Mouse (Mus musculus) limb, embryonic 11.5 days (tissue): Measurements from ENCODE around the gene Scn2b. TPM values are rescaled to one million over a fixed set of nuclear protein-coding genes. Genes with fewer than 3 reads are reported as not detected.

Source experiments
- ATAC-seq: fragments of 200-750 bp; cut with Nextera tagmentation; 2 replicates; pipeline ENCODE4 v1.8.0; 2017; ENCODE audit warnings: low read depth; ENCODE audit not compliant: insufficient number of reproducible peaks, low FRiP score, low TSS enrichment
- DNase-seq: peaks from one replicate; pipeline ENCODE4 v3.0.0-alpha.2; 2015; ENCODE audit warnings: low spot score
- H3K27ac ChIP-seq: fragments of 300-500 bp; sonication (generic); replicated peaks from 2 replicates; pipeline ENCODE4 v1.5.1; 2014; ENCODE audit warnings: low read depth, mild to moderate bottlenecking, low read length
- H3K27me3 ChIP-seq: fragments of 300-500 bp; sonication (generic); 2 replicates; pipeline ENCODE4 v1.6.1; 2014; ENCODE audit warnings: mild to moderate bottlenecking, low read length, mixed read lengths; ENCODE audit not compliant: control insufficient read depth, insufficient read depth
- H3K36me3 ChIP-seq: fragments of 300-500 bp; sonication (generic); 2 replicates; pipeline ENCODE4 v1.6.1; 2014; ENCODE audit warnings: mild to moderate bottlenecking, low read length, moderate library complexity, mixed read lengths; ENCODE audit not compliant: control insufficient read depth, insufficient read depth
- H3K4me1 ChIP-seq: fragments of 300-500 bp; sonication (generic); 2 replicates; pipeline ENCODE4 v1.6.1; 2014; ENCODE audit warnings: low read length, mixed read lengths; ENCODE audit not compliant: control insufficient read depth, insufficient read depth
- H3K4me2 ChIP-seq: fragments of 300-500 bp; sonication (generic); 2 replicates; pipeline ENCODE4 v1.6.1; 2014; ENCODE audit warnings: low read depth, mild to moderate bottlenecking, moderate library complexity; ENCODE audit not compliant: severe bottlenecking
- H3K4me3 ChIP-seq: fragments of 300-500 bp; sonication (generic); 2 replicates; pipeline ENCODE4 v1.5.1; 2014; ENCODE audit warnings: low read depth, low read length
- H3K9ac ChIP-seq: fragments of 300-500 bp; sonication (generic); 2 replicates; pipeline ENCODE4 v1.6.1; 2014; ENCODE audit warnings: mild to moderate bottlenecking, low read length
- H3K9me3 ChIP-seq: fragments of 300-500 bp; sonication (generic); 2 replicates; pipeline ENCODE4 v1.6.1; 2016; ENCODE audit warnings: low read length; ENCODE audit not compliant: control insufficient read depth
- WGBS: fragments of 180-500 bp; shearing (Covaris S2); extraction: QIAGEN DNeasy Blood & Tissue Kit; methylation state at CpG from one replicate; pipeline ENCODE4 v1.1.7; 2014; 5-methylcytosine and 5-hydroxymethylcytosine counted together
- polyA plus RNA-seq: library from polyadenylated mRNA; unstranded; fragments of >200 nt; fragmentation: Nextera tagmentation; extraction: Ambion mirVana; gene quantifications from 2 replicates; pipeline ENCODE4 v1.2.1, GENCODE M21; 2014

Gene Scn2b
- polyA plus RNA-seq, 1 experiment from 2014 or later, result 8.0 TPM

DNA sequence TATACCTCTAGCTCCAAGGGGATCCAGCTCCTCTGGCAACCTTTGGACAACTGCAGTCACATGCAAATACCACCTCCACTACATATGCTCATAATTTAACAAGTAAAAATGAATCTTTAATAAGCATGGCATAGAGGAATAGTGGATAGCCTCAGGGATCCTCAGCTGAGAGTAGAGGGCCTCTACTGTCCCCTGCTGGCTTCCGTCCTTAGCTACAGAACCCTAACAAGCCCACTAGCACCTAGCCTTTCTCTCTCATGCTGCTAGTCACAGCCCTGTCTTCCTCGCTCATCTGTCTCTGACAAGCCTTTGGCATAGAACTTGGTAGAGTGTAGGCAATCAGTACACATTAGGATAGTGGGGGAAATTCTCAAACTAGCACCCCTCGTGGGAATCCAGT is 26.8 kb upstream of the Scn2b start:
- H3K9ac ChIP-seq, result no peak overlapping the region
- no peak overlapping the region for H3K4me2 ChIP-seq
- no peaks in the 10 kb centered on the region for H3K36me3 ChIP-seq
- ATAC-seq, result no peak
- H3K27ac ChIP-seq, result no peak overlapping the region
- no peaks in the 10 kb centered on the region for H3K9me3 ChIP-seq
- DNase-seq, result no peak
- no peaks in the 10 kb centered on the region for H3K27me3 ChIP-seq
- peaks cover under 1% of the 10 kb centered on the region; the same call in 1 of the 2 replicates for H3K4me1 ChIP-seq
- H3K4me3 ChIP-seq, result no peak overlapping the region
- 68% methylated on average over 3 of the region's 3 CpGs for WGBS

DNA sequence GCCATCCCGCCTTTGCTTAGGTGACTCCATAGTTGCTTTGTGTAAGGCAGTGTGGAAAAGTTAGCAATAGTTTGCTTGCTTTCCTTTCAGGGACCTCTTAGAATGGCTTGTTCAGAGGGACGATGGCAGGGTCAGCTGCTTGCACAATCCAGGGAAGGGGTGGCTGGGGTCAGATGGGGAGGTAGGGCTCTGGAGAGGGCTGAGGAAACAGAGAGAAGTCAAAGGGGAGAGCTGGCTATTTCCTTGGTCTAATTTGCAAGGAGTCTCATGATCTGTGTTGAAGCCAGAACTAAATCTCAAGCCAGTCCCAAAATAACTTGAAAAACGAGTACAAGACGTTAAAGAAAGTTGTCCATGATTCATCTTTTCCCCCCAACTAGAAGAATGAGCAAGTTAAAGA is 24.9 kb upstream of the Scn2b start:
- ATAC-seq (no peak), DNase-seq (no peak)
- Histone ChIP-seq H3K4me2 (no peak overlapping the region), H3K4me1 (peaks cover 3% of the 10 kb centered on the region; the same call in 1 of the 2 replicates), H3K9me3 (no peaks in the 10 kb centered on the region), H3K27me3 (no peaks in the 10 kb centered on the region), H3K36me3 (no peaks in the 10 kb centered on the region), H3K4me3 (no peak overlapping the region), H3K27ac (no peak overlapping the region), H3K9ac (no peak overlapping the region)
- WGBS, result 70% methylated on average over 4 of the region's 4 CpGs

DNA sequence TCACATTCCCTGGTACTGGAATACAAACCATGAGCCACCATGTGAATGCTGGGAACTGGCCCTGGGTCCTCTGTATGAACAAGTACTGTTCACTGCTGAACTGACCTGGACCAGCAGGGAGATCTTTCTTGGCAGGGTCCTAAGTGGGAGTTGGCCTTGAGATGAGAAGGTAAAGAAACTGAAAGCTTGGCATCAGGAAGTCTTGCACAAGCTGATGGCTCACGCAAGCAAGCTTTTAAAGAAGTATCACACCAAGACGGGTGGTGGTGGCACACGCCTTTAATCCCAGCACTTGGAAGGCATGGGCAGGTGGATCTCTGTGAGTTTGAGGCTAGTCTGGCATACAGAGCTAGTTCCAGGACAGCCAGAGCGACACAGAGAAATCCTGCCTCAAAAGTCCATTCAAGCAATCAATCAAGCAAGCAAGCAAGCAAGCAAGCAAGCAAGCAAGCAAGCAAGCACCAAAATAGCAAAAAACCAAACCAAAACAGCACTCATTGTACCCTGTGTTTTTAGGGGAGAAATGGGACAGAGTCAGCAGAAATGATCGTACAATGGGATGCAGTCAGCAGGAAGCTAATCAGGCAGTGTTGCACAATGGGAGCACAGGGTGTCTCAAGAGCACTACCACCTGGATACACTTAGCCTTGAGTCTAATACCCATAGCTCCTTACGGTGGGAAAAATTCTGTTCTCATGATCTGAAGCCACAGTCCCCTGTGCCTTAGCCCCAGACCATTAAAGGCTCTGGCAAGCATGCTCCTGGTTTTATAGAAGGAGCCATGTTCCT is 22.2 kb upstream of the Scn2b start:
- no peaks in the 10 kb centered on the region for H3K36me3 ChIP-seq
- 79% methylated on average over 6 of the region's 6 CpGs for WGBS
- no peak overlapping the region for H3K27ac ChIP-seq
- no peak overlapping the region for H3K4me2 ChIP-seq
- DNase-seq (no peak), ATAC-seq (no peak)
- no peak overlapping the region for H3K9ac ChIP-seq
- no peaks in the 10 kb centered on the region for H3K27me3 ChIP-seq
- H3K4me1 ChIP-seq, result peaks cover 3% of the 10 kb centered on the region; the same call in 1 of the 2 replicates
- H3K9me3 ChIP-seq, result no peaks in the 10 kb centered on the region
- no peak overlapping the region for H3K4me3 ChIP-seq

DNA sequence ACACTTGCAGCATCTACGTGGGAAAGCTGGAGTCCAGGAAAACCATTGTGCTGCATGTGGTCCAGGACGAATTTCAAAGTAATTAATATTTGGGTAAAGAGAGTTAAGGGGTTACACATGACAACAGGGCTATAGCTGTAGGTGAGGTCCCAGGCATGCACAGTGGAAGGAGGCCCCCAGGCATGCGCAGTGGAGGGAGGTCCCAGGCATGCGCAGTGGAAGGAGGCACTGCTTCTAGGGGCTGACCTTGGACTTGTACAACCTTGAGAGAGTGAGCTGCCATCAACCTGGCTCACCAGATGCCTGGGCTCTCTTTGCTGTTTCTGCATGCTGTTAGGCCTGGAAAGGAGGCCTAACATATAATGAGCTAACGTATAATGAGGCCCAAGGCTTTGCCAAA is 19.7 kb upstream of the Scn2b start:
- no peak overlapping the region for H3K4me2 ChIP-seq
- WGBS, result 87% methylated on average over 5 of the region's 5 CpGs
- H3K9ac ChIP-seq, result no peak overlapping the region
- H3K27me3 ChIP-seq, result no peaks in the 10 kb centered on the region
- H3K9me3 ChIP-seq, result no peaks in the 10 kb centered on the region
- H3K36me3 ChIP-seq, result no peaks in the 10 kb centered on the region
- H3K4me3 ChIP-seq, result no peak overlapping the region
- H3K27ac ChIP-seq, result no peak overlapping the region
- no peak for DNase-seq
- ATAC-seq, result no peak
- peaks cover 7% of the 10 kb centered on the region for H3K4me1 ChIP-seq

DNA sequence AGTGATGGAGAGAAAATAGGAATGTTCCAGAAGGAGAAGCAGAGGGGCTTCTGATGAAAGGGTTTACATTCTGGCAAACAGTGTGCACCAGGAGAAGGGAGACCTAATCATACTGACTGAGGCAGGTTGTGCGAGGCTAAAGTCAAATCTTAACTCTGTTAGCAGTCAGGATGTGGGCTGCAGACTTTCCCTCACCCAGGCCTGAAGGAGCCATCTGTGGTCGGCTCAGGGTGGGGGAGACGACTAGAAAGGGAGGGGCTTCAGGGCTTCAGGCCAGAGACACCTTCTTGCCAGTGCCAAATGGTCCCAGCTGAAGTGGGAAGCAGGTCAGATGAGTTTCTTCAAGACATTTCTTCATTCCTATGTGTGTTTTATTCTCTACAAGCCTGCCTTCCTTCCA is 19.2 kb upstream of the Scn2b start:
- DNase-seq (no peak), ATAC-seq (no peak)
- Histone ChIP-seq H3K9ac (no peak overlapping the region), H3K4me3 (no peak overlapping the region), H3K36me3 (no peaks in the 10 kb centered on the region), H3K9me3 (no peaks in the 10 kb centered on the region), H3K4me1 (peaks cover 11% of the 10 kb centered on the region), H3K27ac (no peak overlapping the region), H3K4me2 (no peak overlapping the region), H3K27me3 (no peaks in the 10 kb centered on the region)
- 37% methylated on average over 3 of the region's 3 CpGs for WGBS

DNA sequence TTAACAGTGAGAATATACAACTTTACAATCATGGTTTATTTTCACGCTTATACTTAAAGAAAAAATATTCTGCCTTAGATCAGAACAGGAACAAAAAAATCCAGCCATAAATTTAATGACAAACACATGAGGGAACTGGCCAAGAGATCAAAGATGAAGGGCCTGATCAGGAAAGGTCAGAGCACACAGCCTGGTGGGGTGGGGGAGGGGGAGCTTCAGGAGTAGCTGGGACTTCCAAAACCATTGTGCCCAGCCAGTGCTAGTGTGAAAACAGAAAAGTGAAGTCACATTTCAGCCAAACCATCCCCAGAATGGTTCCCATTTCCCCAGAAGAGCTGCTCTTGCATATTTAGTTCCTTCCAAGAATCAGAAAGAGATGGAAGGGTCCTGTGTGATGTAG is 15.1 kb upstream of the Scn2b start:
- no peak for ATAC-seq
- DNase-seq, result peak; percentile 41
- WGBS, result 20% methylated on average over 1 of the region's 1 CpGs
- Histone ChIP-seq H3K9me3 (no peaks in the 10 kb centered on the region), H3K36me3 (no peaks in the 10 kb centered on the region), H3K4me3 (no peak overlapping the region), H3K27ac (peak overlapping the region; percentile 11; the same call in 1 of the 2 replicates), H3K4me1 (peaks cover 9% of the 10 kb centered on the region), H3K9ac (no peak overlapping the region), H3K4me2 (no peak overlapping the region; the same call in 1 of the 2 replicates), H3K27me3 (no peaks in the 10 kb centered on the region)

DNA sequence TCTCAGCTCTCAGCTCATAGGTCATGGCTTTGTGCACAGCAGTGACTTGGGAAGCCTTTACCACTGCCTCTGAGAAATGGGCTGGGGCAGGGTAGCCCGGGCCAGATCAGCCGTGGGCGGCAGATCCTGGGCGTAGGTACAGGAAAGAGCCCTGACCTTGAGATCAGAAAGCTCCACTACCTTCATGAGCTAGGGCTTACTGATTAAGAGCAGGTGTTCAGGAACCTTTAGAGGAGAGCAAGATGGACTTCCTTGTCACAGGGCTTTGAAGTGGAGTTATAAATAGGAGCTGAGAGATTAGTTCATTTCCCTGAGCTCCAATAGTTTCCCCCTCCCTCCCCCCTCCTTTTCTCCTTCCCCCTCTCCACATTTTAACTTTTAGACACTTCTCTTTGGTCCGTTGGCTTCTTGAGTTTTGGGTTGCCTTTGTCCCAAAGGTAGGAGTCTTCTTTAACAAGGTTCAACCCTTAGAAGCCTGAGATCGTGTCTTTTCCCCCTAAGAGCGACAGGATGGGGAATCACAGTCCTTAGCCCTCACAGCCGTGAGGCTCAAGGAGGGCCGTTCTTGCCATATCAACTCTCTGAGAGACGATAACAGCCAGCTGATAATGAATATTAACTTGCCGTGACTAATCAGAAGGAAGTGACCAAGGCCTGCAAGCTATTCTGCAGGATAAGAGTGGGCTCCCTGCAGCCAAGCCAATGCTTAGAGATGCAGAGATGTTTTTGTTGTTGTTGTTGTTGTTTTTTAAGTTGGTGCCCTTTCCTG is 14.2 kb upstream of the Scn2b start:
- Histone ChIP-seq H3K9ac (no peak overlapping the region), H3K36me3 (no peaks in the 10 kb centered on the region), H3K4me1 (peaks cover 9% of the 10 kb centered on the region), H3K4me3 (no peak overlapping the region), H3K27ac (peak overlapping the region; percentile 11; the same call in 1 of the 2 replicates), H3K9me3 (no peaks in the 10 kb centered on the region), H3K27me3 (no peaks in the 10 kb centered on the region), H3K4me2 (no peak overlapping the region; the same call in 1 of the 2 replicates)
- DNase-seq (peak; percentile 31), ATAC-seq (no peak)
- WGBS, result 15% methylated on average over 11 of the region's 11 CpGs

DNA sequence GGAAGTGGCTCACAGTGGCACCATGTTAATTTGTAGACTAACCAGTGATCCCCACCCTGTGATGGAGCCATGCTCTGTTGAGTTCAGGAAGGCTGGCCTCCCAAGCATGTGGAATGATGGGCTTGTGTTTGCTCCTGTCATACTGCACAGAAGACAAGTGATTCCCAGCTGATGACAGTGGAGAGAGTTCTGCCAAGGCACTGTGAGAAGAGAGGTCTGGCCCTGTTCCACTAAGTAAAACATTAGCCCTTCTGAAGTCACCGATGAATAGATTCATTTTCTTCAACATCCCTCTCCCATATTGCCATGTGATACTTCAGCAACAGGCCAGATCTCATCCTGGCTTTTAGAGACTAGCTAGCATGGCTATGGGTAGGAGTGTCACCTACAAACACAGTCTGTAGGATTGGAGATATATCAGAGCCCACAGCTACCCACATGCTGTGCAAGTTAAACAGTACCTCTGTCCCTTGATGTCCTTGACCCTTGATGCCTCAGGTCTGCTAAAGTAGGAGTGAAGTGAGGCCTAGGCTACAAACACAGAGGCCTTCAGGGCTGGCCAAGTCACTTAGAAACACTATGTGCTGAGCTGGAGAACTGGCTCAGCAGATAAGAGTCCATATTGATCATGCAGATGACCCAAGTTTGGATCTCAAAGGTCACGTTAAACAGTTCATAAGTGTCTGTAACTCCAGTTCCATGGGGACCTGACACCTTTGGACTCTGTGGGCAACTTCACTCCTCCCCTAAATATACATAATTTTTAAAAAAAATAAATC is 11.8 kb upstream of the Scn2b start:
- H3K27me3 ChIP-seq, result no peaks in the 10 kb centered on the region
- DNase-seq (no peak), ATAC-seq (no peak)
- WGBS, result 95% methylated on average over 2 of the region's 2 CpGs
- no peak overlapping the region for H3K27ac ChIP-seq
- no peak overlapping the region for H3K4me3 ChIP-seq
- no peak overlapping the region for H3K9ac ChIP-seq
- no peaks in the 10 kb centered on the region for H3K9me3 ChIP-seq
- H3K36me3 ChIP-seq, result no peaks in the 10 kb centered on the region
- peaks cover 9% of the 10 kb centered on the region for H3K4me1 ChIP-seq
- no peak overlapping the region for H3K4me2 ChIP-seq
